Mouse (Mus musculus) adrenal gland, postnatal 25 days (tissue): ENCODE data around the gene Vwa7. TPM values are rescaled to one million over a fixed set of nuclear protein-coding genes. Genes with fewer than 3 reads are reported as not detected.

ENCODE experiments used
- DNase-seq: peaks from one replicate; pipeline ENCODE4 v3.0.0; 2021; ENCODE audit warnings: mixed read lengths
- total RNA-seq: library from RNA; stranded (reverse); gene quantifications from 2 replicates; pipeline ENCODE4 v1.2.3, GENCODE M21; 2021

Vwa7 gene
- total RNA-seq, 1 experiment from 2014 or later = 0.97 TPM

DNA sequence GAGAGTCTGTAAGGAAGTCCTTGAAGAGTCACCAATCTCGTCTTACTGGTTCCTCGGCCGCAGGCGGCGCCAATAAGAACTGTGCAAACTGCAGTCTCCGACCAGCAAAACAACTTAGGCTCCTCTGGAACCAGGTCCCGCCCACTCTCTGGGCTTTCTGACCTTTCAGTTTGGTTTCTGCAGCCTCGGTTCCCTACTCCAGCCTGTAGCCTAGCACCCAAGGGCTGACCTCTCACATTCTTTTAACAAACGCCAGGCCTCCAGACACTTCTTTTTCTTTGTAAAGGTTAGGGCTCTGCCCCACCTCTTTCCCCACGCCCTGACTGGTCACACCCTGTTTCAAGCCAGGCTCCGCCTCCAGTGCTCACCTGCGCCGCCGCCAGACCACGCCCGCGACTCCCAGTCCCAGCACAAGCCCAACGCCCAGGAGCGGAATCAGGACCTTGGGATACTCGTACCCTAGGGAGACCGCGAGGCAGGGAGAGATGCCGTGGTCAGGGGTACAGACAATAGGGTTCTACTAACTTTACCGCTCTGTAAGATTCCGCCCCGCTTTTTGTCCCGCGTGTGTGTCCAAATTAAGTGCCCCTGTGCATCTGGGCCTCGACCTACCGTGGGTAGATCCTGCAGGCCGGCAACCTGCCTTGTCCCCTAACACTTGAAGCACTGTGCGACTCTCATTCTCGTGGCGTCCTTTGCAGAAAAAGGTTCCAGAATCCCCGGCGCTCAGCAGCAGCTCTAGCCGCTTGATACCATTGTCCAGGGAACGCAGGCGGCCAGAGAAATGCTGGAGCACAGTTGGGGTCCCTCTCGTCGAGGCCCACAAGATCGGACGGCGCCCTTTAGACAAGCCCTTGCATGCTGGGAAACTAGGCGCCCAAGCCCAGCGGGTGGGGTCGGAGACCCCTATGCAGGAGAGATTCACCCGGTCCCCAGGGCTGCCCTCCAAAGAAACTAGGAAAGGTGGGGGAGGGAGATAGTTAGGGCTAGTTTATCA is 48.9 kb downstream of the Vwa7 start, which contains the start of gene Ly6g6c:
Gene Ly6g6c (plus strand): TSS at position 438 of the 997 bp plus-strand sequence.
- no peak for DNase-seq

GRCm38 (mm10) chr17:35066084-35066483 is 49.7 kb downstream of the Vwa7 start, which contains the start of gene Mpig6b:
Gene Mpig6b, minus strand, starts transcription at chr17:35066184.
- no peak for DNase-seq

DNA sequence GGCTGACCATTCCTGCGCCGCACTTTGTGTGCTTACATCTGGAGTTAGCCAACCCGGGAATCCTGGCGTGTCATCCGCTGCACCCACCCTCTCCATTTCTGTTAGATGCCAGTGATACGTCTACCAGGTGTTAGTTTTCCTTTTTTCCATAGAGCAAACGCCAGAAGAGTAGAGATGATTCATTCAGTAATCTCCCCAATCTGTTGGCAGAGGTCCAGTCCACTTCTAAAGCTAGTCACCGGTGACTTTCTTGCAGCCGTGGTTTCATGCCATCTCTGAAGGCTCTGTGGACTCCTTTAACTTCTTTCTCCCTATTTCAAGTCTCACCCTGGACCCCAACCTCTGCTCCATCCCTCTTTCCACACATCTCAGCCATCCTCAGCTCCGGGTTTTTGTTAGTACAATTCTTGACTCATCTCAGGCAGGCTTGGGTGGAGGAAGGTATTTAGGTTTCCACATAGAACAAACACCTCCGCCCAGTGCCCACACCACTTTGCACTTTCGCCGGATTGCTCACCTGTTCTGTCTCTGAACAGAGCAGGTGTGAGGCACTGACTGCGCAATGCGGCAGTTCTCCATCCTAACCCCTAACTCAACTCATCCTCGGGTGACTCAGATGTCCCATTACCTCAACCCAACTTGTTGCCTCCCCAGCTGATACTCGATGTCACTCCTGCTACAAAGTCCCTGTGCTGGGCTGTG is 52.0 kb downstream of the Vwa7 start:
- DNase-seq = no peak

- DNase-seq = no peak
Observed at GRCm38 (mm10) chr17:35070556-35071229, 54.3 kb downstream of the Vwa7 start.

GRCm38 (mm10) chr17:35071454-35071853 is 55.1 kb downstream of the Vwa7 start:
- no peak for DNase-seq

GRCm38 (mm10) chr17:35074097-35074496 is 57.7 kb downstream of the Vwa7 start:
- no peak for DNase-seq

Other genes with a start within 250 kb of the Vwa7 start
- 6,026 and 7,512 TPM in 2 replicates for gene Cyp21a1, start 212.0 kb upstream of the Vwa7 start, total RNA-seq
- gene Stk19, start 179.6 kb upstream of the Vwa7 start, total RNA-seq = 45.1 and 45.5 TPM in 2 replicates
- 54.8 and 65.0 TPM in 2 replicates for gene Dxo, start 179.6 kb upstream of the Vwa7 start, total RNA-seq
- 69.2 and 79.3 TPM in 2 replicates for gene Skiv2l, start 166.4 kb upstream of the Vwa7 start, total RNA-seq
- 57.9 and 61.6 TPM in 2 replicates for gene Nelfe, start 166.2 kb upstream of the Vwa7 start, total RNA-seq
- 6.5 and 18.6 TPM in 2 replicates for gene Cfb, start 154.1 kb upstream of the Vwa7 start, total RNA-seq
- 15.0 and 22.5 TPM in 2 replicates for gene Zbtb12, start 137.1 kb upstream of the Vwa7 start, total RNA-seq
- gene Gm20547, start 134.5 kb upstream of the Vwa7 start, total RNA-seq = not detected in 2 replicates
- gene C2, start 118.3 kb upstream of the Vwa7 start, total RNA-seq = 71.7 and 86.4 TPM in 2 replicates
- gene Ehmt2, start 118.1 kb upstream of the Vwa7 start, total RNA-seq = 158 and 186 TPM in 2 replicates
- 1.7 and 2.4 TPM in 2 replicates for gene Slc44a4, start 102.1 kb upstream of the Vwa7 start, total RNA-seq
- gene Neu1, start 85.3 kb upstream of the Vwa7 start, total RNA-seq = 26.1 and 27.6 TPM in 2 replicates
- gene Hspa1b, start 57.3 kb upstream of the Vwa7 start, total RNA-seq = 29.0 and 79.3 TPM in 2 replicates
- gene Gm20481, start 46.7 kb upstream of the Vwa7 start, total RNA-seq = not detected in 2 replicates
- 18.9 and 33.6 TPM in 2 replicates for gene Hspa1a, start 44.4 kb upstream of the Vwa7 start, total RNA-seq
- gene Hspa1l, start 43.9 kb upstream of the Vwa7 start, total RNA-seq = 0.27 TPM in 1 of 2 replicates, not detected in the other
- 39.6 and 51.2 TPM in 2 replicates for gene Lsm2, start 34.7 kb upstream of the Vwa7 start, total RNA-seq
- 62.4 and 64.8 TPM in 2 replicates for gene Vars, start 15.6 kb upstream of the Vwa7 start, total RNA-seq
- gene Sapcd1, start 11.4 kb downstream of the Vwa7 start, total RNA-seq = 0.61 TPM in 1 of 2 replicates, not detected in the other
- gene Msh5, start 30.2 kb downstream of the Vwa7 start, total RNA-seq = 1.3 and 1.6 TPM in 2 replicates
- 79.7 and 90.5 TPM in 2 replicates for gene Clic1, start 33.4 kb downstream of the Vwa7 start, total RNA-seq
- 14.2 and 17.8 TPM in 2 replicates for gene Ddah2, start 42.5 kb downstream of the Vwa7 start, total RNA-seq
- not detected in 2 replicates for gene Ly6g6c, start 48.8 kb downstream of the Vwa7 start, total RNA-seq
- 0.24 TPM in 1 of 2 replicates, not detected in the other for gene Mpig6b, start 49.6 kb downstream of the Vwa7 start, total RNA-seq
- gene Ly6g6e, start 60.3 kb downstream of the Vwa7 start, total RNA-seq = not detected in 2 replicates
- 1.5 and 2.0 TPM in 2 replicates for gene Ly6g6d, start 61.5 kb downstream of the Vwa7 start, total RNA-seq
- not detected in 2 replicates for gene Ly6g6f, start 69.0 kb downstream of the Vwa7 start, total RNA-seq
- gene Abhd16a, start 72.7 kb downstream of the Vwa7 start, total RNA-seq = 67.1 and 84.9 TPM in 2 replicates
- gene Ly6g5c, start 91.7 kb downstream of the Vwa7 start, total RNA-seq = not detected in 2 replicates
- gene Ly6g5b, start 98.8 kb downstream of the Vwa7 start, total RNA-seq = 0.30 and 0.81 TPM in 2 replicates
- 19.0 and 19.4 TPM in 2 replicates for gene Gpank1, start 104.9 kb downstream of the Vwa7 start, total RNA-seq
- 201 and 272 TPM in 2 replicates for gene Csnk2b, start 105.5 kb downstream of the Vwa7 start, total RNA-seq
- 23.0 and 29.7 TPM in 2 replicates for gene D17H6S53E, start 109.8 kb downstream of the Vwa7 start, total RNA-seq
- gene Apom, start 115.5 kb downstream of the Vwa7 start, total RNA-seq = 2.9 TPM in 1 of 2 replicates, not detected in the other
- 403 and 461 TPM in 2 replicates for gene Bag6, start 118.6 kb downstream of the Vwa7 start, total RNA-seq
- gene Prrc2a, start 148.3 kb downstream of the Vwa7 start, total RNA-seq = 268 and 310 TPM in 2 replicates
- gene Aif1, start 159.5 kb downstream of the Vwa7 start, total RNA-seq = 2.3 and 3.0 TPM in 2 replicates
- 5.2 TPM in 1 of 2 replicates, not detected in the other for gene Lst1, start 171.9 kb downstream of the Vwa7 start, total RNA-seq
- 2.8 and 8.5 TPM in 2 replicates for gene Ltb, start 177.9 kb downstream of the Vwa7 start, total RNA-seq
- 0.58 and 0.76 TPM in 2 replicates for gene Tnf, start 185.4 kb downstream of the Vwa7 start, total RNA-seq
- gene Lta, start 188.8 kb downstream of the Vwa7 start, total RNA-seq = 0.30 TPM in 1 of 2 replicates, not detected in the other
- not detected in 2 replicates for gene Gm16181, start 204.3 kb downstream of the Vwa7 start, total RNA-seq
- 8.0 and 8.4 TPM in 2 replicates for gene Atp6v1g2, start 217.1 kb downstream of the Vwa7 start, total RNA-seq
- 18.3 and 24.1 TPM in 2 replicates for gene Nfkbil1, start 219.2 kb downstream of the Vwa7 start, total RNA-seq
- 237 and 249 TPM in 2 replicates for gene Ddx39b, start 225.2 kb downstream of the Vwa7 start, total RNA-seq
- gene H2-D1, start 246.2 kb downstream of the Vwa7 start, total RNA-seq = 86.1 and 109 TPM in 2 replicates